Mouse (Mus musculus) limb, embryonic 13.5 days (tissue): Measurements from ENCODE around the gene Tceal3. TPM values are rescaled to one million over a fixed set of nuclear protein-coding genes. Genes with fewer than 3 reads are reported as not detected.
"Not testable (repeated sequence)": the region's sequence is repeated elsewhere in the genome, so short reads cannot be mapped to it uniquely, and the experiment has no call there.

ENCODE experiments used
- ATAC-seq: fragments of 200-750 bp; cut with Nextera tagmentation; 2 replicates; pipeline ENCODE4 v1.8.0; 2017; ENCODE audit warnings: low read depth, moderate number of reproducible peaks, moderate TSS enrichment; ENCODE audit not compliant: low FRiP score
- H3K27ac ChIP-seq: fragments of 300-500 bp; sonication (generic); 2 replicates; pipeline ENCODE4 v1.5.1; 2015; ENCODE audit warnings: inconsistent platforms, mild to moderate bottlenecking, moderate library complexity
- H3K27me3 ChIP-seq: fragments of 300-500 bp; sonication (generic); 2 replicates; pipeline ENCODE4 v1.6.1; 2015; ENCODE audit warnings: mild to moderate bottlenecking, inconsistent platforms
- H3K36me3 ChIP-seq: fragments of 300-500 bp; sonication (generic); 2 replicates; pipeline ENCODE4 v1.6.1; 2015; ENCODE audit warnings: inconsistent platforms, mild to moderate bottlenecking, moderate library complexity
- H3K4me1 ChIP-seq: fragments of 300-500 bp; sonication (generic); 2 replicates; pipeline ENCODE4 v1.6.1; 2015; ENCODE audit warnings: inconsistent platforms
- H3K4me2 ChIP-seq: fragments of 300-500 bp; sonication (generic); replicated peaks from 2 replicates; pipeline ENCODE4 v1.6.1; 2015; ENCODE audit warnings: inconsistent platforms, mild to moderate bottlenecking, moderate library complexity
- H3K4me3 ChIP-seq: fragments of 300-500 bp; sonication (generic); 2 replicates; pipeline ENCODE4 v1.5.1; 2015; ENCODE audit warnings: moderate library complexity, mild to moderate bottlenecking, inconsistent platforms
- H3K9ac ChIP-seq: fragments of 300-500 bp; sonication (generic); 2 replicates; pipeline ENCODE4 v1.6.1; 2015; ENCODE audit warnings: mild to moderate bottlenecking, inconsistent platforms
- H3K9me3 ChIP-seq: fragments of 300-500 bp; sonication (generic); 2 replicates; pipeline ENCODE4 v1.6.1; 2016; ENCODE audit warnings: inconsistent platforms
- WGBS: fragments of 180-500 bp; shearing (Covaris S2); methylation state at CpG from one replicate; pipeline ENCODE4 v1.1.7; 2015; 5-methylcytosine and 5-hydroxymethylcytosine counted together
- polyA plus RNA-seq: library from polyadenylated mRNA; unstranded; fragments of >200 nt; fragmentation: Nextera tagmentation; extraction: Ambion mirVana; gene quantifications from 2 replicates; pipeline ENCODE4 v1.2.1, GENCODE M21; 2015

The Tceal3 gene
- polyA plus RNA-seq, result 38.8 and 42.0 TPM in 2 replicates

DNA sequence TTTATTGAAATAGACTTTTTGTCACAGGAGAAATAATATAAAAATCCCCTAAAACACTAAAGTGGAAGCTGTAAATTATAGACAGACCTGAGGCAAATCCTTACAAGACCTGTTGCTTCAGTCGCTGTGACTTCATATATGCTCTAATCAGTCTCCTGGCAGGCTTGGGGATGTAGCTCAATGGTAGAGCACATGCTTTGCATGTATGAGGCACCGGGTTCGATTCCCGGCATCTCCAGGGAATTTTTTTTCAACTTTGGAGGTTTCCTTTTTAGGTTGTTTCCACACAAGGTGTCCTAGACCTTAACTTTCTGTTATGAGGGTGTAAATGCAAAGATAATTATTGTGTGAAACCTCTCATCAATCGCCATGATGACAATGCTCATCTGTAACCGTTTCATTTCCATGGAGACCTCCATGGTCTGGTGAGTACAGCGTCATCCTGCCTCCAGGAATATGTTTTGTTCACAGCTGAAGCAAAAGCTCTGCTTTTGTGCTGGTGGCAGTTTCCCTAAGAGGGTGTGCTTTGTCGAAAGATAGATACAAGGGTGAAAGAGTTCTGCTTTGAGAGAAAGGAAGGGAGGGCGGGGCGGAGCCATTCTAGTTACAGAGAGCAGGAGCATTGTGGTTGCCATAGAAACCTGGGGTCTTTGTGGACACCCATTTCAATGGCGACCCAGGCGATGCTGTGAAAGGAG, at the start of gene Tceal3:
TSS of gene Tceal3 (plus strand) at position 644 of the 698 bp plus-strand sequence.
- no peak for ATAC-seq
- no peak within 1 kb of the TSS; the same call in 1 of the 2 replicates for H3K4me2 ChIP-seq
- no peak within 1 kb of the TSS for H3K9ac ChIP-seq
- H3K4me1 ChIP-seq, result no peaks in the 10 kb centered on the region
- H3K4me3 ChIP-seq, result no peak within 1 kb of the TSS
- no peak within 1 kb of the TSS for H3K27ac ChIP-seq
- H3K27me3 ChIP-seq, result no peaks in the 10 kb centered on the region
- H3K9me3 ChIP-seq, result no peaks in the 10 kb centered on the region
- no peaks in the 10 kb centered on the region for H3K36me3 ChIP-seq
- WGBS, result 54% methylated on average over 12 of the region's 12 CpGs

DNA sequence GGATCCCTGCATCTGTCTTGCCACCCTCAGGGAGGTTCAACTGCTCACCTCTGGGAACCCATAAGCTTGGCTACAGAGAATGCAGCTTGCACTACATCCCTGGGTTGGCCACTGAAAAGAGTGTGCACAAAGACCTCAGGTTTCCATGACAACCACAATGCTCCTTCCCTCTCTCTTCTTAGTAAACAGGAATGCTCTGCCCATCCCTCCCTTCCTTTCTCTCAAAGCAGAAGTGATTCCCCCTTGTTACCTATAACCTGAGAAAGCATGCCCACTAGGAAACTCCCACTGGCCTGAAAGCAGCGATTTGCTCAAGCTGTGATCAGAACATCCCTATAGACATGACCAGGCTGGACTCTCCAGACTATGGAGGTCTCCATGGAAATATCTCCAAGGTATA, 46.7 kb upstream of the Tceal3 start, which contains the start of gene Kir3dl2:
TSS of gene Kir3dl2 (minus strand) at position 101 of the 400 bp plus-strand sequence.
- not testable (repeated sequence) for ATAC-seq
- WGBS, result 78% methylated on average over 1 of the region's 1 CpGs

GRCm38 (mm10) chrX:136569094-136569493, 21.5 kb upstream of the Tceal3 start:
- H3K36me3 ChIP-seq, H3K9ac ChIP-seq, ATAC-seq, H3K4me2 ChIP-seq, H3K27ac ChIP-seq, H3K27me3 ChIP-seq, H3K9me3 ChIP-seq, H3K4me3 ChIP-seq, H3K4me1 ChIP-seq: not testable (repeated sequence)
- WGBS, result 92% methylated on average over 9 of the region's 9 CpGs

More for the DNA sequence above, 46.7 kb upstream of the Tceal3 start, which contains the start of gene Kir3dl2:
- H3K4me1 ChIP-seq, H3K27me3 ChIP-seq, H3K4me2 ChIP-seq, H3K27ac ChIP-seq, H3K36me3 ChIP-seq, H3K9ac ChIP-seq, H3K9me3 ChIP-seq, H3K4me3 ChIP-seq: not testable (repeated sequence)

DNA sequence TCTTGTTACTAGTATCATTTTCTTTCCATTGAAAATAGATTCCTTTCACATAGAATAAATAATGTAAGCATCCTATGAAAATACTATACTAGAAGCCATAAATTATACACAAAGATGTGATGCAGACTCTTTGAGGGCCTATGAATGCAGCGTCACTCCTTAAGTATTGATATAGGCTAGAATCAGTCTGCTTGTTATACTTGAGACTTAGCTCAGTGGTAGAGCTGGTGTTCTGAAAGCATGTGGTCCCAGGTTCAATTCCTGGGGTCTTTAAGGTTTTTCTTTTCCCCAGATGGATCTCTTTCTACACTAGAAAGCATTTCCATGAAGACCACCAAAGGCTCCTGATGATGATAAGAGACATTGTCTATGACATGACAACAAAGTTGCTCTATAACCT, 6.0 kb upstream of the Tceal3 start:
- 94% methylated on average over 1 of the region's 1 CpGs for WGBS
- H3K4me3 ChIP-seq, result no peak overlapping the region
- peaks cover 2% of the 10 kb centered on the region; the same call in 1 of the 2 replicates for H3K27me3 ChIP-seq
- no peaks in the 10 kb centered on the region for H3K9me3 ChIP-seq
- no peak overlapping the region for H3K9ac ChIP-seq
- H3K27ac ChIP-seq, result no peak overlapping the region
- no peak overlapping the region for H3K4me2 ChIP-seq
- ATAC-seq, result no peak
- no peaks in the 10 kb centered on the region for H3K36me3 ChIP-seq
- no peaks in the 10 kb centered on the region for H3K4me1 ChIP-seq

GRCm38 (mm10) chrX:136590897-136591257, 235 bp downstream of the Tceal3 start:
- no peaks in the 10 kb centered on the region for H3K9me3 ChIP-seq
- H3K36me3 ChIP-seq, result no peaks in the 10 kb centered on the region
- 37% methylated on average over 2 of the region's 2 CpGs for WGBS
- ATAC-seq, result no peak
- no peaks in the 10 kb centered on the region for H3K4me1 ChIP-seq
- H3K27me3 ChIP-seq, result no peaks in the 10 kb centered on the region
- H3K4me3 ChIP-seq, result no peak overlapping the region
- H3K4me2 ChIP-seq, result no peak overlapping the region; the same call in 1 of the 2 replicates
- no peak overlapping the region for H3K27ac ChIP-seq
- H3K9ac ChIP-seq, result no peak overlapping the region

- Histone ChIP-seq H3K4me3 (no peak overlapping the region), H3K4me2 (no peak overlapping the region), H3K4me1 (no peaks in the 10 kb centered on the region), H3K36me3 (no peaks in the 10 kb centered on the region), H3K27ac (no peak overlapping the region), H3K27me3 (no peaks in the 10 kb centered on the region), H3K9ac (no peak overlapping the region), H3K9me3 (no peaks in the 10 kb centered on the region)
- ATAC-seq, result no peak
- WGBS, result 18% methylated on average over 3 of the region's 3 CpGs
Observed at GRCm38 (mm10) chrX:136599416-136599815, 8.8 kb downstream of the Tceal3 start.

DNA sequence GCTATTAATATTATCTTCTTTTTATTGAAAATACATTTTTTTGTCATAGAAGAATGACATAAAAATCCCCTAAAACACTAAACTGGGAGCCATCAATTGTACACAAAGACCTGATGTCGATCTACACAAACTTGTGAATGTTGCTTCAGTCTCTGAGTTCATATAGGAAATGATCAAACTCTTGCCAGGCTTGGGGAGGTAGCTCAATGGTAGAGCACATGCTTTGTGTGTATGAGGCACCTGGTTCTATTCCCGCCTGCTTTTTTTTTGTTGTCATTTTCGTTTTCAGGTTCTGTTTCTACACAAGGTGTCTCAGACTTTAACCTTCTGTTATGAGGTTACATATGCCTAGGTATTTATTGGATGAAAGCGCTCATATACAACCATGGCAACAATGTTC, 16.3 kb downstream of the Tceal3 start:
- no peaks in the 10 kb centered on the region for H3K4me1 ChIP-seq
- no peak overlapping the region for H3K4me3 ChIP-seq
- H3K27me3 ChIP-seq, result peaks cover 3% of the 10 kb centered on the region; the same call in 1 of the 2 replicates
- no peak overlapping the region for H3K27ac ChIP-seq
- WGBS, result 85% methylated on average over 4 of the region's 4 CpGs
- no peak for ATAC-seq
- no peaks in the 10 kb centered on the region for H3K9me3 ChIP-seq
- H3K9ac ChIP-seq, result no peak overlapping the region
- H3K36me3 ChIP-seq, result no peaks in the 10 kb centered on the region
- no peak overlapping the region for H3K4me2 ChIP-seq

DNA sequence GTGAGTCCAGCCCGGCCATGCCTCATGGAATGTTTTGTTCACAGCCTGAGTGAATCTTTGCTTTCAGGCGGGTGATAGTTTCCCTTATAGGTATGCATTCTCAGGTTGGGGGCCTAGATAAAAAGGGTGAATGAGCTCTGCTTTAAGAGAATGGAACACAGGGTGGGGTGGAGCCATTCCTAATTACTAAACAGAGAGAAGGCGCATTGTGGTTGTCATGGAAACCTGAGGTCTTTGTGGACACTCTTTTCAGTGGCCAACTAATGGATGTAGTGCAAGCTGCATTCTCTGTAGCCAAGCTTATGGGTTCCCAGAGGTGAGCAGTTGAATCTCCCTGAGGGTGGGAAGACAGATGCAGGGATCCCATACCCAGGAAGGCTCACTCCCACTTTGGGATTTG, 16.8 kb downstream of the Tceal3 start:
- H3K9ac ChIP-seq, result no peak overlapping the region
- no peaks in the 10 kb centered on the region for H3K4me1 ChIP-seq
- H3K27me3 ChIP-seq, result peaks cover 3% of the 10 kb centered on the region; the same call in 1 of the 2 replicates
- WGBS, result 80% methylated on average over 3 of the region's 3 CpGs
- no peak for ATAC-seq
- no peak overlapping the region for H3K4me2 ChIP-seq
- H3K36me3 ChIP-seq, result no peaks in the 10 kb centered on the region
- no peaks in the 10 kb centered on the region for H3K9me3 ChIP-seq
- H3K27ac ChIP-seq, result no peak overlapping the region
- H3K4me3 ChIP-seq, result no peak overlapping the region

- no peak overlapping the region for H3K4me3 ChIP-seq
- H3K9me3 ChIP-seq, result no peaks in the 10 kb centered on the region
Observed at GRCm38 (mm10) chrX:136611346-136611745, 20.7 kb downstream of the Tceal3 start.

GRCm38 (mm10) chrX:136615889-136616288, 25.2 kb downstream of the Tceal3 start:
- H3K36me3 ChIP-seq, H3K27me3 ChIP-seq, H3K4me2 ChIP-seq, H3K27ac ChIP-seq, H3K9ac ChIP-seq, ATAC-seq, H3K4me1 ChIP-seq, H3K9me3 ChIP-seq, H3K4me3 ChIP-seq: not testable (repeated sequence)
- 54% methylated on average over 3 of the region's 3 CpGs for WGBS

More at GRCm38 (mm10) chrX:136611346-136611745, 20.7 kb downstream of the Tceal3 start:
- H3K27ac ChIP-seq, result no peak overlapping the region
- H3K27me3 ChIP-seq, result peaks cover 3% of the 10 kb centered on the region; the same call in 1 of the 2 replicates
- no peak overlapping the region for H3K4me2 ChIP-seq
- H3K9ac ChIP-seq, result no peak overlapping the region
- 58% methylated on average over 3 of the region's 3 CpGs for WGBS
- H3K36me3 ChIP-seq, result no peaks in the 10 kb centered on the region
- no peaks in the 10 kb centered on the region for H3K4me1 ChIP-seq
- ATAC-seq, result no peak

- Histone ChIP-seq H3K4me1 (no peaks in the 10 kb centered on the region), H3K27me3 (no peaks in the 10 kb centered on the region), H3K4me3 (no peak overlapping the region), H3K36me3 (no peaks in the 10 kb centered on the region), H3K27ac (no peak overlapping the region), H3K4me2 (no peak overlapping the region), H3K9ac (no peak overlapping the region), H3K9me3 (no peaks in the 10 kb centered on the region)
- 48% methylated on average over 9 of the region's 9 CpGs for WGBS
- no peak for ATAC-seq
Observed at GRCm38 (mm10) chrX:136624905-136625569, 34.4 kb downstream of the Tceal3 start.

- 54% methylated on average over 4 of the region's 4 CpGs for WGBS
- no peak for ATAC-seq
Observed at GRCm38 (mm10) chrX:136625959-136626358, 35.3 kb downstream of the Tceal3 start.

More at GRCm38 (mm10) chrX:136625959-136626358, 35.3 kb downstream of the Tceal3 start:
- Histone ChIP-seq H3K4me3 (no peak overlapping the region), H3K27me3 (no peaks in the 10 kb centered on the region), H3K36me3 (no peaks in the 10 kb centered on the region), H3K9me3 (no peaks in the 10 kb centered on the region), H3K9ac (no peak overlapping the region), H3K4me2 (no peak overlapping the region), H3K27ac (no peak overlapping the region), H3K4me1 (no peaks in the 10 kb centered on the region)
